Mouse (Mus musculus): ENCODE data around the gene Ihh. TPM values are rescaled to one million over a fixed set of nuclear protein-coding genes. Genes with fewer than 3 reads are reported as not detected.

Gene Ihh
- total RNA-seq, 2 experiments from 2014 or later: 0.14 TPM; not detected in 1

Small RNA genes within 50 kb of the gene (microRNA-seq; reads per million reads assigned to microRNA genes)
- 22.9 to 25.3 reads per million in 2 experiments for gene Mir375 (ENCODE audit: borderline number of aligned reads in 2 of 2)

Other genes starting within 250 kb of the Ihh start
- 10 to 100 TPM; 13.5 to 18.4 TPM for gene Cyp27a1, start 238.1 kb downstream of the Ihh start, total RNA-seq (2021)
- 1 to 10 TPM; 1.1 to 1.4 TPM for gene Prkag3, start 202.5 kb downstream of the Ihh start, total RNA-seq (2021)
- gene Wnt6, start 179.8 kb downstream of the Ihh start, total RNA-seq (2021): under 1 TPM; 0.14 to 0.33 TPM
- gene Wnt10a, start 160.2 kb downstream of the Ihh start, total RNA-seq (2021): not detected
- gene Cdk5r2, start 96.7 kb downstream of the Ihh start, total RNA-seq (2021): not detected
- not detected for gene Fev, start 66.3 kb downstream of the Ihh start, total RNA-seq (2021)
- not detected for gene Cryba2, start 58.5 kb downstream of the Ihh start, total RNA-seq (2021)
- not detected for gene Cfap65, start 16.1 kb downstream of the Ihh start, total RNA-seq (2021)
- 1 to 10 TPM; 4.5 TPM for gene Nhej1, start 173.5 kb upstream of the Ihh start, total RNA-seq (2021)
- under 1 TPM; 0.56 to 0.57 TPM for gene Slc23a3, start 182.2 kb upstream of the Ihh start, total RNA-seq (2021)
- 10 to 100 TPM; 23.2 to 30.0 TPM for gene Cnppd1, start 191.0 kb upstream of the Ihh start, total RNA-seq (2021)
- 10 to 100 TPM; 22.2 to 23.5 TPM for gene Retreg2, start 191.1 kb upstream of the Ihh start, total RNA-seq (2021)
- 10 to 100 TPM; 14.9 to 17.6 TPM for gene Zfand2b, start 217.0 kb upstream of the Ihh start, total RNA-seq (2021)
- gene Abcb6, start 228.7 kb upstream of the Ihh start, total RNA-seq (2021): 10 to 100 TPM; 28.8 to 30.4 TPM
- 10 to 100 TPM; 13.3 to 13.5 TPM for gene Ankzf1, start 240.5 kb upstream of the Ihh start, total RNA-seq (2021)
- 10 to 100 TPM; 73.8 to 76.3 TPM for gene Atg9a, start 240.5 kb upstream of the Ihh start, total RNA-seq (2021)